Mouse (Mus musculus): Measurements from ENCODE around the gene Six5.

GRCm38 (mm10) chr7:19068707-19069106 lies 25.7 kb upstream of the Six5 start:
- TF ChIP-seq CTCF (IDR thresholded peaks at IDR 0.05; ENCODE audit: control insufficient read depth, insufficient read depth, low read length) (peak; percentile 74), POLR2A (IDR thresholded peaks at IDR 0.05; ENCODE audit: borderline replicate concordance, control insufficient read depth, low read depth, low read length) (no peak)

All from bone marrow, adult 2 months (tissue).